Mouse (Mus musculus): ENCODE measurements around the gene Rgs3. TPM values are rescaled to one million over a fixed set of nuclear protein-coding genes. Genes with fewer than 3 reads are reported as not detected.

The Rgs3 gene
- polyA plus RNA-seq, 1 experiment from 2014 or later, result 37.0 TPM

GRCm38 (mm10) chr4:62567696-62568095, 8.0 kb downstream of the Rgs3 start:
- DNase-seq (no peak), ATAC-seq (ENCODE audit: insufficient read depth) (no peak)
- no peak for TF ChIP-seq CTCF (IDR thresholded peaks at IDR 0.05; ENCODE audit: low read depth)
- Histone ChIP-seq H3K4me3 (ENCODE audit: low read depth, low read length) (no peak overlapping the region), H3K27me3 (ENCODE audit: insufficient read depth, low read length) (no peaks in the 10 kb centered on the region), H3K9me3 (ENCODE audit: low read depth, low read length) (no peaks in the 10 kb centered on the region), H3K36me3 (ENCODE audit: insufficient read depth) (no peaks in the 10 kb centered on the region), H3K27ac (ENCODE audit: low read depth) (no peak overlapping the region), H3K4me1 (ENCODE audit: insufficient read depth) (no peaks in the 10 kb centered on the region), H3K4me2 (no peak overlapping the region), H3K9ac (no peak overlapping the region)
- WGBS, result 86% methylated on average over 6 of the region's 6 CpGs

GRCm38 (mm10) chr4:62568359-62568758, 8.7 kb downstream of the Rgs3 start:
- no peaks in the 10 kb centered on the region for H3K27me3 ChIP-seq (ENCODE audit: insufficient read depth, low read length)
- H3K4me3 ChIP-seq (ENCODE audit: low read depth, low read length), result no peak overlapping the region
- no peak overlapping the region for H3K27ac ChIP-seq (ENCODE audit: low read depth)
- WGBS, result 79% methylated on average over 1 of the region's 1 CpGs
- no peak for ATAC-seq (ENCODE audit: insufficient read depth)
- TF ChIP-seq CTCF (IDR thresholded peaks at IDR 0.05; ENCODE audit: low read depth), result no peak
- no peak overlapping the region for H3K4me2 ChIP-seq
- DNase-seq, result no peak
- H3K36me3 ChIP-seq (ENCODE audit: insufficient read depth), result no peaks in the 10 kb centered on the region
- no peaks in the 10 kb centered on the region for H3K4me1 ChIP-seq (ENCODE audit: insufficient read depth)
- H3K9me3 ChIP-seq (ENCODE audit: low read depth, low read length), result no peaks in the 10 kb centered on the region
- no peak overlapping the region for H3K9ac ChIP-seq

- Histone ChIP-seq H3K4me2 (no peak overlapping the region), H3K27me3 (ENCODE audit: insufficient read depth, low read length) (no peaks in the 10 kb centered on the region), H3K36me3 (ENCODE audit: insufficient read depth) (no peaks in the 10 kb centered on the region), H3K9me3 (ENCODE audit: low read depth, low read length) (no peaks in the 10 kb centered on the region), H3K9ac (no peak overlapping the region), H3K4me3 (ENCODE audit: low read depth, low read length) (no peak overlapping the region), H3K4me1 (ENCODE audit: insufficient read depth) (no peaks in the 10 kb centered on the region), H3K27ac (ENCODE audit: low read depth) (no peak overlapping the region)
- no peak for TF ChIP-seq CTCF (IDR thresholded peaks at IDR 0.05; ENCODE audit: low read depth)
- ATAC-seq (ENCODE audit: insufficient read depth) (no peak), DNase-seq (no peak)
- 81% methylated on average over 5 of the region's 5 CpGs for WGBS
Measured at GRCm38 (mm10) chr4:62569603-62570002, 10.0 kb downstream of the Rgs3 start.

GRCm38 (mm10) chr4:62570029-62570428, 10.4 kb downstream of the Rgs3 start:
- DNase-seq (peak; percentile 11), ATAC-seq (ENCODE audit: insufficient read depth) (no peak)
- no peaks in the 10 kb centered on the region for H3K9me3 ChIP-seq (ENCODE audit: low read depth, low read length)
- 49% methylated on average over 5 of the region's 5 CpGs for WGBS
- H3K4me1 ChIP-seq (ENCODE audit: insufficient read depth), result no peaks in the 10 kb centered on the region
- no peaks in the 10 kb centered on the region for H3K36me3 ChIP-seq (ENCODE audit: insufficient read depth)
- H3K27me3 ChIP-seq (ENCODE audit: insufficient read depth, low read length), result no peaks in the 10 kb centered on the region
- H3K27ac ChIP-seq (ENCODE audit: low read depth), result no peak overlapping the region
- no peak overlapping the region for H3K9ac ChIP-seq
- TF ChIP-seq CTCF (IDR thresholded peaks at IDR 0.05; ENCODE audit: low read depth), result no peak
- no peak overlapping the region for H3K4me2 ChIP-seq
- H3K4me3 ChIP-seq (ENCODE audit: low read depth, low read length), result no peak overlapping the region

GRCm38 (mm10) chr4:62582365-62583264, 23.0 kb downstream of the Rgs3 start:
- Histone ChIP-seq H3K4me3 (ENCODE audit: low read depth, low read length) (peak overlapping the region; percentile 42), H3K36me3 (ENCODE audit: insufficient read depth) (no peaks in the 10 kb centered on the region), H3K9me3 (ENCODE audit: low read depth, low read length) (no peaks in the 10 kb centered on the region), H3K4me2 (peak overlapping the region; percentile 68), H3K9ac (peak overlapping the region; percentile 48), H3K4me1 (ENCODE audit: insufficient read depth) (peaks cover 3% of the 10 kb centered on the region; the same call in 1 of the 2 replicates), H3K27me3 (ENCODE audit: insufficient read depth, low read length) (peaks cover 29% of the 10 kb centered on the region), H3K27ac (ENCODE audit: low read depth) (no peak overlapping the region; the same call in 1 of the 2 replicates)
- ATAC-seq (ENCODE audit: insufficient read depth) (peak; percentile 69), DNase-seq (peak; percentile 78)
- TF ChIP-seq CTCF (IDR thresholded peaks at IDR 0.05; ENCODE audit: low read depth), result no peak
- WGBS, result 17% methylated on average over 18 of the region's 18 CpGs

GRCm38 (mm10) chr4:62583265-62584092, 23.8 kb downstream of the Rgs3 start:
- H3K27me3 ChIP-seq (ENCODE audit: insufficient read depth, low read length), result peaks cover 29% of the 10 kb centered on the region
- no peaks in the 10 kb centered on the region for H3K36me3 ChIP-seq (ENCODE audit: insufficient read depth)

GRCm38 (mm10) chr4:62587067-62587466, 27.4 kb downstream of the Rgs3 start:
- ATAC-seq (ENCODE audit: insufficient read depth), result no peak
- 74% methylated on average over 8 of the region's 8 CpGs for WGBS
- DNase-seq, result no peak
- peaks cover 25% of the 10 kb centered on the region for H3K27me3 ChIP-seq (ENCODE audit: insufficient read depth, low read length)
- H3K4me2 ChIP-seq, result no peak overlapping the region
- no peak overlapping the region for H3K4me3 ChIP-seq (ENCODE audit: low read depth, low read length)
- no peaks in the 10 kb centered on the region for H3K36me3 ChIP-seq (ENCODE audit: insufficient read depth)
- no peak overlapping the region for H3K27ac ChIP-seq (ENCODE audit: low read depth)
- peaks cover 3% of the 10 kb centered on the region; the same call in 1 of the 2 replicates for H3K4me1 ChIP-seq (ENCODE audit: insufficient read depth)
- H3K9ac ChIP-seq, result no peak overlapping the region
- no peaks in the 10 kb centered on the region for H3K9me3 ChIP-seq (ENCODE audit: low read depth, low read length)
- TF ChIP-seq CTCF (IDR thresholded peaks at IDR 0.05; ENCODE audit: low read depth), result no peak

More at GRCm38 (mm10) chr4:62583265-62584092, 23.8 kb downstream of the Rgs3 start:
- Histone ChIP-seq H3K27ac (ENCODE audit: low read depth) (no peak overlapping the region; the same call in 1 of the 2 replicates), H3K9ac (peak overlapping the region; percentile 48), H3K4me2 (peak overlapping the region; percentile 68), H3K4me3 (ENCODE audit: low read depth, low read length) (peak overlapping the region; percentile 42), H3K9me3 (ENCODE audit: low read depth, low read length) (no peaks in the 10 kb centered on the region), H3K4me1 (ENCODE audit: insufficient read depth) (peaks cover 3% of the 10 kb centered on the region; the same call in 1 of the 2 replicates)
- ATAC-seq (ENCODE audit: insufficient read depth), result peak; percentile 85
- TF ChIP-seq CTCF (IDR thresholded peaks at IDR 0.05; ENCODE audit: low read depth), result no peak; the same call in 1 of the 2 replicates
- 3% methylated on average over 42 of the region's 42 CpGs for WGBS
- DNase-seq, result peak; percentile 73

All from lung, embryonic 14.5 days (tissue).